Mouse (Mus musculus) ES-E14 (cell line): ENCODE results near the gene Fermt3.

Experiments
- CHD2 ChIP-seq: IDR thresholded peaks from 2 replicates; pipeline ENCODE4 v1.6.1; 2014; ENCODE audit warnings: mild to moderate bottlenecking, low read depth, low read length, inconsistent platforms
- HCFC1 ChIP-seq: IDR thresholded peaks from 2 replicates; pipeline ENCODE4 v1.6.1; 2012; ENCODE audit warnings: low read length, inconsistent platforms, borderline replicate concordance; ENCODE audit not compliant: insufficient read depth
- MAFK ChIP-seq: IDR thresholded peaks from 2 replicates; pipeline ENCODE4 v1.6.1; 2014; ENCODE audit warnings: mild to moderate bottlenecking, low read depth, low read length, inconsistent platforms; ENCODE audit not compliant: insufficient read depth
- ZC3H11A ChIP-seq: IDR thresholded peaks from 2 replicates; pipeline ENCODE4 v1.6.1; 2012; ENCODE audit warnings: low read depth, mild to moderate bottlenecking, inconsistent platforms, low read length, borderline replicate concordance
- ZNF384 ChIP-seq: IDR thresholded peaks from 2 replicates; pipeline ENCODE4 v1.6.1; 2012; ENCODE audit warnings: low read depth, low read length, inconsistent platforms

DNA sequence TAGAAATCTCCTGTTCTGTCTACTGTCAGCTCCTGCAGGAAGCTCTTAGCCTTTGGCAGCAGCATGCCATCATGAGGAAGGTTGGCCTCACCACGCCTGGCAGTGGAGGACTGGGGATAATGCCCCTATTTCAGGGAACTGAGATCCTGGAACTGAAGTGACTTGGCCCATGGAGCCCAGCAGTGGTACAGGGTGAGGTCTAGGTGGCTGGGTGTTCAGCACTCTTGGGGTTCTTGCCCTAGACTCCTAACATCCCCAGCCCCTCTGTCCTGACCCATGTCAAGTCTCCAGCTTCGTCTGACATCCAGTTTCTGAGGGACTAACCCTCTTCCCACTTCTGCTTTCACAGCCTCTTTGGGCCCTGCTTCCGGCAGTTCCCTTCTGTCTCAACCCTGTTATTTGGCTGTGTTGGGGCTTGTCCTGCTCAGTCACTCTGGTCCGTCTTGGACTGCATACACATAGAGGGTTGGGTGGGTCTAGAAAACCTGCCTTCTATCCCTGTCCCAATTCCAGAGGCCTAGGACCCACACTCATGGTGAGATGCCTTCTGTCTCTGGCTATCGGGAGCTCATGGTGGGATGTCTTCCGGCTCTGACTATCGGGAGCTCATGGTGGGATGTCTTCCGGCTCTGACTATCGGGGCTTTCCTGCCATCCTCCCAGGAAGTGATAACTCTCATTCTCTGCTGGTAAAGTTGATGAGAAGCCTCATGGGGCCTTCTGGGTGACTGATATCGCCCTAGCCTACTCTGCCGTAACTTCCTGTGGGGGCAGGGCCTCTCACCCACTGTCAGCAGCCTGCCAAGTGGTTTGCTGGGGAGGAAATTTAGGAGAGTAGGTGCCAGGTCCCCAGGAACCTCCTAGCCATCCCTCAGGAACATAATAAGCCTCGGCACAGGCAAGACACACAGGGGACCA lies 1.5 kb downstream of the Fermt3 start:
- no peak for TF ChIP-seq ZNF384
- no peak for TF ChIP-seq HCFC1
- no peak for TF ChIP-seq ZC3H11A
- TF ChIP-seq CHD2 = no peak
- no peak for TF ChIP-seq MAFK
